In the genomic region with DNA sequence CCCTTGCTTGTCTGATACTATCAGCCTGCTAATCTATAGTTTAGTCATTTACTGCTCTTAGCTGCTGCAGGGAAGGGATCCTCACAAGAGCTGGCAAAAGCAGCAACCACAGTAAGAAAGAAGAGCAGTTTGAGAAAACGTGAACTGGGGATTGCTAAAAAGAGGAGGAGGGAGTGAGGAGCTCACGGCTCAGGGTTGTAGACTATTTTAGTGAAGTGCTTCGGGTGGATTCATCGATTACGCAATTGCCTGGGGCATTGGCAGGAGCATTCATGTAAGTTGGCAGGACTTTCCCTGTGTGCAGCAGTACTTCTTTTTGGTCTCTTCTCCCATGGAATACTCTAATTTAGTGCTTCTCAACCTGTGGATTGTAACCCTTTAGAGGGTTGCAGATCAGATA, we compare ENCODE assay signal across 16 mouse cellular contexts.
A peak's percentile ranks its signal among the peaks of the same experiment; 100 is the strongest.
DNase-seq lines count a peak whose midpoint lies in the region; ATAC-seq and TF ChIP-seq lines count a peak whose summit lies in the region.
"Had no signal": no experiment of that assay in that cellular context is flagged by ENCODE, and none has a peak within 500 bp of the region (broad histone marks: within the 10 kb centered on the region; RNA-seq: fewer than 3 reads in every experiment).

No protein-coding gene starts in this region.

- H3K27me3 ChIP-seq in heart, embryonic 10.5 days (ENCODE audit: insufficient read depth, poor library complexity, severe bottlenecking): no peaks in the 10 kb centered on the region
- no peaks in the 10 kb centered on the region for H3K27me3 ChIP-seq in hindbrain, embryonic 13.5 days
- H3K27me3 ChIP-seq in kidney, adult 2 months (replicated peaks; ENCODE audit: control insufficient read depth, insufficient read depth, low read length): no peaks in the 10 kb centered on the region
- H3K27me3 ChIP-seq: CH12.LX; kidney, embryonic 15.5 days; lung, embryonic 15.5 days had no signal

- no peak overlapping the region for H3K4me2 ChIP-seq in hindbrain, embryonic 13.5 days
- H3K4me2 ChIP-seq: kidney, embryonic 15.5 days; lung, embryonic 15.5 days had no signal

- no peak for TF ChIP-seq CTCF in kidney, adult 2 months (conservative IDR thresholded peaks at IDR 0.05; ENCODE audit: insufficient read depth, insufficient read length, low read depth, low read length)

- no peak overlapping the region for H3K9ac ChIP-seq in hindbrain, embryonic 13.5 days
- H3K9ac ChIP-seq: forebrain, postnatal 0 days; kidney, embryonic 15.5 days; lung, embryonic 15.5 days had no signal

- peak; percentile 90 for DNase-seq in heart, adult 11 months
- no peak for DNase-seq in heart, embryonic 10.5 days (ENCODE audit: low spot score)
- peak; percentile 69 for DNase-seq in 3T3-L1 (ENCODE audit: low read depth, low spot score)
- peak; percentile 66 for DNase-seq in NIH3T3 (ENCODE audit: low read depth)
- DNase-seq in kidney, adult 2 months: no peak
- DNase-seq: forebrain, postnatal 0 days; heart, postnatal 4 days; midbrain, embryonic 14.5 days had no signal

- ATAC-seq in granulocyte monocyte progenitor cell, adult 5-6 weeks (replicated peaks; ENCODE audit: poor library complexity, severe bottlenecking): peak; percentile 86
- no peak for ATAC-seq in hindbrain, embryonic 13.5 days (ENCODE audit: low FRiP score)
- ATAC-seq: forebrain, postnatal 0 days; Patski had no signal

- no peak overlapping the region for H3K27ac ChIP-seq in heart, embryonic 10.5 days
- H3K27ac ChIP-seq in hindbrain, embryonic 13.5 days: no peak overlapping the region
- H3K27ac ChIP-seq in kidney, adult 2 months (ENCODE audit: insufficient read depth, low read depth, low read length): no peak overlapping the region
- H3K27ac ChIP-seq: kidney, embryonic 15.5 days; layer of hippocampus, adult 2 months; lung, embryonic 15.5 days; stomach, postnatal 0 days had no signal

- no peaks in the 10 kb centered on the region; the same call in 1 of the 2 replicates for H3K9me3 ChIP-seq in heart, embryonic 10.5 days
- no peaks in the 10 kb centered on the region for H3K9me3 ChIP-seq in hindbrain, embryonic 13.5 days
- H3K9me3 ChIP-seq: lung, embryonic 15.5 days had no signal

- H3K36me3 ChIP-seq in heart, embryonic 10.5 days: no peaks in the 10 kb centered on the region
- no peaks in the 10 kb centered on the region for H3K36me3 ChIP-seq in hindbrain, embryonic 13.5 days
- H3K36me3 ChIP-seq in kidney, adult 2 months (ENCODE audit: control insufficient read depth, insufficient read depth, low read length): no peaks in the 10 kb centered on the region
- H3K36me3 ChIP-seq: kidney, embryonic 15.5 days; lung, embryonic 15.5 days had no signal

- H3K4me1 ChIP-seq in heart, embryonic 10.5 days: no peaks in the 10 kb centered on the region
- H3K4me1 ChIP-seq in hindbrain, embryonic 13.5 days (replicated peaks): peaks cover 6% of the 10 kb centered on the region
- no peaks in the 10 kb centered on the region for H3K4me1 ChIP-seq in kidney, adult 2 months (ENCODE audit: control insufficient read depth, insufficient read depth, low read length)
- H3K4me1 ChIP-seq: kidney, embryonic 15.5 days; lung, embryonic 15.5 days had no signal

- no peak overlapping the region for H3K4me3 ChIP-seq in heart, embryonic 10.5 days
- H3K4me3 ChIP-seq in hindbrain, embryonic 13.5 days: no peak overlapping the region
- no peak overlapping the region for H3K4me3 ChIP-seq in kidney, adult 2 months (ENCODE audit: insufficient read depth, low read depth, low read length)
- H3K4me3 ChIP-seq: kidney, embryonic 15.5 days; layer of hippocampus, adult 2 months; lung, embryonic 15.5 days had no signal

- 85% methylated on average over 5 of the region's 5 CpGs for WGBS in heart, embryonic 10.5 days
- 91% methylated on average over 5 of the region's 5 CpGs for WGBS in hindbrain, embryonic 13.5 days
- WGBS in kidney, adult 2 months: 70% methylated on average over 5 of the region's 5 CpGs

- no peak for TF ChIP-seq POLR2A in kidney, adult 2 months (IDR thresholded peaks at IDR 0.05; ENCODE audit: low read depth, low read length)

Comparison
In these comparisons a context has a peak if more than half of its experiments do, and no peak if none do; other contexts are left out.
1. DNase-seq: peak in heart, adult 11 months (single experiment), 3T3-L1 (single experiment) and NIH3T3 (single experiment); none in heart, embryonic 10.5 days (single experiment) and kidney, adult 2 months (single experiment).